Comparison of ENCODE assay signal across 16 mouse cellular contexts in genomic region chr3:89569707-89570324, GRCm38 (mm10). TPM values are rescaled to one million over a fixed set of nuclear protein-coding genes. Genes with fewer than 3 reads are reported as not detected.
DNase-seq lines count a peak whose midpoint lies in the region; ATAC-seq lines count a peak whose summit lies in the region.
"Had no signal": no experiment of that assay in that cellular context is flagged by ENCODE, and none has a peak within 500 bp of the region (broad histone marks: within the 10 kb centered on the region; RNA-seq: fewer than 3 reads in every experiment).

No protein-coding gene starts in this region.

- no peak overlapping the region for H3K4me3 ChIP-seq in forebrain, embryonic 16.5 days (replicated peaks; ENCODE audit: low read length)
- no peak overlapping the region for H3K4me3 ChIP-seq in forebrain, embryonic 10.5 days
- H3K4me3 ChIP-seq in midbrain, embryonic 11.5 days (ENCODE audit: low read depth, low read length) = no peak overlapping the region
- H3K4me3 ChIP-seq in midbrain, embryonic 10.5 days = no peak overlapping the region
- H3K4me3 ChIP-seq in liver, embryonic 12.5 days = 0 out of 2 replicates have a peak overlapping the region, but pooled peaks have one; percentile 4
- H3K4me3 ChIP-seq in midbrain, embryonic 16.5 days (ENCODE audit: low read depth, low read length) = no peak overlapping the region
- H3K4me3 ChIP-seq: limb, embryonic 12.5 days had no signal

- H3K36me3 ChIP-seq in forebrain, embryonic 16.5 days (ENCODE audit: control insufficient read depth, insufficient read depth) = no peaks in the 10 kb centered on the region
- no peaks in the 10 kb centered on the region for H3K36me3 ChIP-seq in forebrain, embryonic 10.5 days (replicated peaks)
- no peaks in the 10 kb centered on the region for H3K36me3 ChIP-seq in midbrain, embryonic 11.5 days (ENCODE audit: control insufficient read depth, insufficient read depth, low read length)
- no peaks in the 10 kb centered on the region for H3K36me3 ChIP-seq in midbrain, embryonic 10.5 days
- no peaks in the 10 kb centered on the region for H3K36me3 ChIP-seq in liver, embryonic 12.5 days
- H3K36me3 ChIP-seq in midbrain, embryonic 16.5 days (ENCODE audit: control insufficient read depth, insufficient read depth, low read length) = no peaks in the 10 kb centered on the region
- H3K36me3 ChIP-seq: limb, embryonic 12.5 days had no signal

- no peaks in the 10 kb centered on the region for H3K9me3 ChIP-seq in forebrain, embryonic 16.5 days (ENCODE audit: control insufficient read depth, low read length)
- no peaks in the 10 kb centered on the region for H3K9me3 ChIP-seq in forebrain, embryonic 10.5 days
- no peaks in the 10 kb centered on the region for H3K9me3 ChIP-seq in midbrain, embryonic 11.5 days (ENCODE audit: control insufficient read depth, low read length)
- H3K9me3 ChIP-seq in midbrain, embryonic 10.5 days (replicated peaks) = no peaks in the 10 kb centered on the region
- H3K9me3 ChIP-seq in liver, embryonic 12.5 days (replicated peaks) = no peaks in the 10 kb centered on the region
- H3K9me3 ChIP-seq in midbrain, embryonic 16.5 days (replicated peaks; ENCODE audit: control insufficient read depth, low read length, poor library complexity, severe bottlenecking) = no peaks in the 10 kb centered on the region
- H3K9me3 ChIP-seq: limb, embryonic 12.5 days had no signal

- H3K9ac ChIP-seq in forebrain, embryonic 16.5 days (replicated peaks; ENCODE audit: low read depth, low read length) = no peak overlapping the region
- no peak overlapping the region for H3K9ac ChIP-seq in midbrain, embryonic 11.5 days (ENCODE audit: low read length)
- peak overlapping the region; percentile 15; the same call in 1 of the 2 replicates for H3K9ac ChIP-seq in liver, embryonic 12.5 days
- H3K9ac ChIP-seq in midbrain, embryonic 16.5 days (ENCODE audit: low read depth, low read length) = no peak overlapping the region
- H3K9ac ChIP-seq: limb, embryonic 12.5 days had no signal

- H3K4me1 ChIP-seq in forebrain, embryonic 16.5 days (replicated peaks; ENCODE audit: control insufficient read depth, insufficient read depth, low read length) = peaks cover 10% of the 10 kb centered on the region
- H3K4me1 ChIP-seq in forebrain, embryonic 10.5 days = peaks cover 12% of the 10 kb centered on the region
- H3K4me1 ChIP-seq in midbrain, embryonic 11.5 days (ENCODE audit: control insufficient read depth, insufficient read depth, low read length) = no peaks in the 10 kb centered on the region
- no peaks in the 10 kb centered on the region for H3K4me1 ChIP-seq in midbrain, embryonic 10.5 days
- peaks cover 60% of the 10 kb centered on the region for H3K4me1 ChIP-seq in liver, embryonic 12.5 days
- H3K4me1 ChIP-seq in midbrain, embryonic 16.5 days (ENCODE audit: control insufficient read depth, insufficient read depth, low read length) = 0 out of 2 replicates have a peak, but pooled peaks cover 6% of the 10 kb centered on the region

- H3K27me3 ChIP-seq in forebrain, embryonic 16.5 days (replicated peaks; ENCODE audit: control insufficient read depth, insufficient read depth, low read length) = no peaks in the 10 kb centered on the region
- H3K27me3 ChIP-seq in forebrain, embryonic 10.5 days (ENCODE audit: poor library complexity, severe bottlenecking) = no peaks in the 10 kb centered on the region
- H3K27me3 ChIP-seq in midbrain, embryonic 11.5 days (ENCODE audit: control insufficient read depth, insufficient read depth, low read length) = no peaks in the 10 kb centered on the region
- H3K27me3 ChIP-seq in midbrain, embryonic 10.5 days (ENCODE audit: low read depth, poor library complexity, severe bottlenecking) = no peaks in the 10 kb centered on the region; the same call in 1 of the 2 replicates
- peaks cover 6% of the 10 kb centered on the region; the same call in 1 of the 2 replicates for H3K27me3 ChIP-seq in liver, embryonic 12.5 days (replicated peaks)
- H3K27me3 ChIP-seq in midbrain, embryonic 16.5 days (ENCODE audit: control insufficient read depth, insufficient read depth, low read depth, low read length) = no peaks in the 10 kb centered on the region

- DNase-seq in forebrain, embryonic 10.5 days (ENCODE audit: extremely low spot score, low spot score) = no peak
- DNase-seq in midbrain, embryonic 11.5 days (ENCODE audit: low spot score, missing footprints) = peak; percentile 67
- DNase-seq in midbrain, embryonic 10.5 days (ENCODE audit: low spot score) = no peak
- DNase-seq in adrenal gland, postnatal 10 days = no peak
- DNase-seq in urinary bladder, postnatal 25 days (ENCODE audit: low spot score) = no peak
- DNase-seq: adrenal gland, postnatal 36 days; cerebellum, postnatal 14 days; gastrocnemius, postnatal 10 days; heart, postnatal 10 days; kidney, adult 18-20 months; kidney, postnatal 10 days; right cerebral cortex, adult 18-20 months had no signal

- peak; percentile 23; the same call in 1 of the 2 replicates for ATAC-seq in forebrain, embryonic 16.5 days
- no peak for ATAC-seq in midbrain, embryonic 11.5 days (ENCODE audit: low FRiP score)
- ATAC-seq in liver, embryonic 12.5 days = peak; percentile 84
- ATAC-seq in midbrain, embryonic 16.5 days = 0 out of 2 replicates have a peak, but pooled peaks have one; percentile 29

- H3K27ac ChIP-seq in forebrain, embryonic 16.5 days (ENCODE audit: low read length) = no peak overlapping the region
- H3K27ac ChIP-seq in forebrain, embryonic 10.5 days = no peak overlapping the region
- no peak overlapping the region for H3K27ac ChIP-seq in midbrain, embryonic 11.5 days (ENCODE audit: low read depth, low read length)
- no peak overlapping the region for H3K27ac ChIP-seq in midbrain, embryonic 10.5 days (replicated peaks)
- H3K27ac ChIP-seq in liver, embryonic 12.5 days = peak overlapping the region; percentile 75
- H3K27ac ChIP-seq in midbrain, embryonic 16.5 days (ENCODE audit: low read length) = no peak overlapping the region
- H3K27ac ChIP-seq: limb, embryonic 12.5 days had no signal

- H3K4me2 ChIP-seq in forebrain, embryonic 16.5 days (ENCODE audit: low read length) = no peak overlapping the region
- H3K4me2 ChIP-seq in midbrain, embryonic 11.5 days = no peak overlapping the region
- peak overlapping the region; percentile 52 for H3K4me2 ChIP-seq in liver, embryonic 12.5 days
- H3K4me2 ChIP-seq in midbrain, embryonic 16.5 days (ENCODE audit: low read length) = no peak overlapping the region
- H3K4me2 ChIP-seq: limb, embryonic 12.5 days had no signal

- 39% methylated on average over 7 of the region's 7 CpGs for WGBS in forebrain, embryonic 16.5 days
- WGBS in forebrain, embryonic 10.5 days = 67% methylated on average over 7 of the region's 7 CpGs
- 71% methylated on average over 7 of the region's 7 CpGs for WGBS in midbrain, embryonic 11.5 days
- WGBS in midbrain, embryonic 10.5 days = 68% methylated on average over 7 of the region's 7 CpGs
- 8% methylated on average over 7 of the region's 7 CpGs for WGBS in liver, embryonic 12.5 days (ENCODE audit: insufficient replicate concordance)
- WGBS in midbrain, embryonic 16.5 days = 56% methylated on average over 7 of the region's 7 CpGs

RNA-seq across cellular contexts. Expression of gene Kcnn3, which starts 49.9 kb away (rescaled TPM):
- polyA plus RNA-seq in forebrain, embryonic 16.5 days (2015; fragmentation: Nextera tagmentation; extraction: Ambion mirVana) = 8.1 and 8.2 TPM in 2 replicates
- 0.81 and 0.92 TPM in 2 replicates for polyA plus RNA-seq in forebrain, embryonic 10.5 days (2016; fragmentation: Nextera tagmentation; extraction: Ambion mirVana)
- 1.3 and 1.4 TPM in 2 replicates for polyA plus RNA-seq in midbrain, embryonic 11.5 days (2014; fragmentation: Nextera tagmentation; extraction: Ambion mirVana)
- 0.68 and 1.1 TPM in 2 replicates for polyA plus RNA-seq in midbrain, embryonic 10.5 days (2016; fragmentation: Nextera tagmentation; extraction: Ambion mirVana)
- 0.12 TPM in 1 of 2 replicates, not detected in the other for polyA plus RNA-seq in liver, embryonic 12.5 days (2016; fragmentation: Nextera tagmentation; extraction: Ambion mirVana)
- 9.2 and 10.0 TPM in 2 replicates for polyA plus RNA-seq in midbrain, embryonic 16.5 days (2015; fragmentation: Nextera tagmentation; extraction: Ambion mirVana)
- total RNA-seq in adrenal gland, postnatal 10 days (2021) = 1 to 10 TPM; 4.3 to 6.3 TPM
